Mouse (Mus musculus): ENCODE data around the gene Exd1. TPM values are rescaled to one million over a fixed set of nuclear protein-coding genes. Genes with fewer than 3 reads are reported as not detected.
A peak's percentile ranks its signal among the peaks of the same experiment; 100 is the strongest.

Exd1 gene
- polyA plus RNA-seq, 1 experiment = 1.1 TPM

- no peak for TF ChIP-seq CTCF (IDR thresholded peaks at IDR 0.05; ENCODE audit: borderline replicate concordance, insufficient read depth, low read length)
- TF ChIP-seq POLR2A (IDR thresholded peaks at IDR 0.05; ENCODE audit: low read depth, low read length) = peak; percentile 90
Observed at GRCm38 (mm10) chr2:119477571-119478396, 69.6 kb downstream of the Exd1 start, which contains the start of gene Ino80. Gene Ino80 (minus strand): TSS chr2:119477687.

GRCm38 (mm10) chr2:119476621-119477391 lies 70.6 kb downstream of the Exd1 start:
- Histone ChIP-seq H3K4me1 (ENCODE audit: control insufficient read depth, insufficient read depth, low read length) (peaks cover 7% of the 10 kb centered on the region), H3K27ac (ENCODE audit: insufficient read depth, low read length) (peak overlapping the region; percentile 80), H3K4me3 (ENCODE audit: insufficient read depth, low read length) (peak overlapping the region; percentile 71)
- TF ChIP-seq POLR2A (IDR thresholded peaks at IDR 0.05; ENCODE audit: low read depth, low read length) = no peak; the same call in none of the 2 replicates
- no peak for TF ChIP-seq CTCF (IDR thresholded peaks at IDR 0.05; ENCODE audit: borderline replicate concordance, insufficient read depth, low read length)

More at GRCm38 (mm10) chr2:119477571-119478396, 69.6 kb downstream of the Exd1 start, which contains the start of gene Ino80:
- peaks cover 7% of the 10 kb centered on the region for H3K4me1 ChIP-seq (ENCODE audit: control insufficient read depth, insufficient read depth, low read length)
- peak within 1 kb of the TSS; percentile 78 for H3K4me3 ChIP-seq (ENCODE audit: insufficient read depth, low read length)
- peak within 1 kb of the TSS; percentile 96 for H3K27ac ChIP-seq (ENCODE audit: insufficient read depth, low read length)

GRCm38 (mm10) chr2:119476166-119476565 lies 71.3 kb downstream of the Exd1 start:
- Histone ChIP-seq H3K27ac (ENCODE audit: insufficient read depth, low read length) (peak overlapping the region; percentile 80), H3K4me3 (ENCODE audit: insufficient read depth, low read length) (peak overlapping the region; percentile 71), H3K4me1 (ENCODE audit: control insufficient read depth, insufficient read depth, low read length) (peaks cover 7% of the 10 kb centered on the region)
- TF ChIP-seq CTCF (IDR thresholded peaks at IDR 0.05; ENCODE audit: borderline replicate concordance, insufficient read depth, low read length) = no peak
- TF ChIP-seq POLR2A (IDR thresholded peaks at IDR 0.05; ENCODE audit: low read depth, low read length) = no peak

Other genes with a start within 250 kb of the Exd1 start
- not detected in 2 replicates for gene Dll4, start 221.8 kb downstream of the Exd1 start, polyA plus RNA-seq (2011; ENCODE audit: insufficient read length, low read depth, missing spikeins)
- 34.5 and 58.5 TPM in 2 replicates for gene Chac1, start 196.4 kb downstream of the Exd1 start, polyA plus RNA-seq (2011; ENCODE audit: insufficient read length, low read depth, missing spikeins)
- 21.8 and 24.6 TPM in 2 replicates for gene Ino80, start 69.9 kb downstream of the Exd1 start, polyA plus RNA-seq (2011; ENCODE audit: insufficient read length, low read depth, missing spikeins)
- gene Chp1, start 70 bp upstream of the Exd1 start, polyA plus RNA-seq (2011; ENCODE audit: insufficient read length, low read depth, missing spikeins) = 113 and 129 TPM in 2 replicates
- gene Nusap1, start 70.7 kb upstream of the Exd1 start, polyA plus RNA-seq (2011; ENCODE audit: insufficient read length, low read depth, missing spikeins) = 33.0 and 59.3 TPM in 2 replicates
- 9.0 and 11.1 TPM in 2 replicates for gene Oip5, start 70.8 kb upstream of the Exd1 start, polyA plus RNA-seq (2011; ENCODE audit: insufficient read length, low read depth, missing spikeins)
- gene Ndufaf1, start 115.2 kb upstream of the Exd1 start, polyA plus RNA-seq (2011; ENCODE audit: insufficient read length, low read depth, missing spikeins) = 29.9 and 31.3 TPM in 2 replicates
- gene Rtf1, start 127.4 kb upstream of the Exd1 start, polyA plus RNA-seq (2011; ENCODE audit: insufficient read length, low read depth, missing spikeins) = 27.9 and 31.2 TPM in 2 replicates
- not detected in 2 replicates for gene Itpka, start 194.7 kb upstream of the Exd1 start, polyA plus RNA-seq (2011; ENCODE audit: insufficient read length, low read depth, missing spikeins)
- gene Ltk, start 212.8 kb upstream of the Exd1 start, polyA plus RNA-seq (2011; ENCODE audit: insufficient read length, low read depth, missing spikeins) = not detected in 2 replicates
- 12.2 and 13.0 TPM in 2 replicates for gene Rpap1, start 239.9 kb upstream of the Exd1 start, polyA plus RNA-seq (2011; ENCODE audit: insufficient read length, low read depth, missing spikeins)